Mouse (Mus musculus) bone marrow macrophage, adult 2 months (primary cell): Measurements from ENCODE around the gene Pot1a. TPM values are rescaled to one million over a fixed set of nuclear protein-coding genes. Genes with fewer than 3 reads are reported as not detected.

ENCODE experiments used
- H3K27ac ChIP-seq: 2 replicates; pipeline ENCODE4 v1.5.1; 2012; ENCODE audit warnings: low read depth, low read length; ENCODE audit not compliant: insufficient read depth
- H3K4me1 ChIP-seq: 2 replicates; pipeline ENCODE4 v1.6.1; 2012; ENCODE audit warnings: low read length; ENCODE audit not compliant: control insufficient read depth, insufficient read depth
- H3K4me3 ChIP-seq: 2 replicates; pipeline ENCODE4 v1.5.1; 2012; ENCODE audit warnings: mild to moderate bottlenecking, low read length, moderate library complexity; ENCODE audit not compliant: insufficient read depth
- CTCF ChIP-seq: IDR thresholded peaks from 2 replicates; pipeline ENCODE4 v1.5.1; 2012; ENCODE audit warnings: low read depth, mild to moderate bottlenecking, low read length, moderate library complexity
- POLR2A ChIP-seq: IDR thresholded peaks from 2 replicates; pipeline ENCODE4 v1.6.1; 2012; ENCODE audit warnings: mild to moderate bottlenecking, low read depth, low read length, borderline replicate concordance
- polyA plus RNA-seq: library from polyadenylated mRNA; stranded (reverse); fragments of >200 nt; gene quantifications from 2 replicates; pipeline ENCODE4 v1.2.4, GENCODE M21; 2012; ENCODE audit not compliant: missing spikeins, insufficient read depth, insufficient read length

The Pot1a gene
- polyA plus RNA-seq, 1 experiment: 20.1 TPM

- no peak overlapping the region for H3K27ac ChIP-seq
- no peaks in the 10 kb centered on the region for H3K4me1 ChIP-seq
- no peak overlapping the region for H3K4me3 ChIP-seq
- no peak for TF ChIP-seq CTCF
- TF ChIP-seq POLR2A: no peak
Observed at GRCm38 (mm10) chr6:25726560-25726959, 82.5 kb downstream of the Pot1a start.

GRCm38 (mm10) chr6:25710601-25711000 lies 98.4 kb downstream of the Pot1a start:
- H3K4me1 ChIP-seq: no peaks in the 10 kb centered on the region
- TF ChIP-seq CTCF (no peak), POLR2A (no peak)
- H3K4me3 ChIP-seq: no peak overlapping the region
- no peak overlapping the region for H3K27ac ChIP-seq

GRCm38 (mm10) chr6:25709250-25709895 lies 99.7 kb downstream of the Pot1a start:
- Histone ChIP-seq H3K4me1 (no peaks in the 10 kb centered on the region), H3K27ac (no peak overlapping the region), H3K4me3 (no peak overlapping the region)
- TF ChIP-seq POLR2A: no peak
- TF ChIP-seq CTCF: no peak

- Histone ChIP-seq H3K4me1 (no peaks in the 10 kb centered on the region), H3K27ac (no peak overlapping the region), H3K4me3 (no peak overlapping the region)
- TF ChIP-seq POLR2A (no peak), CTCF (no peak)
Observed at GRCm38 (mm10) chr6:25699956-25700355, 109.1 kb downstream of the Pot1a start.

Other genes with a start within 250 kb of the Pot1a start
- gene Gpr37, start 118.5 kb downstream of the Pot1a start, polyA plus RNA-seq: not detected in 2 replicates